Mouse (Mus musculus): Measurements from ENCODE around the gene Bpifb5. TPM values are rescaled to one million over a fixed set of nuclear protein-coding genes. Genes with fewer than 3 reads are reported as not detected.
"Not testable (repeated sequence)": the region's sequence is repeated elsewhere in the genome, so short reads cannot be mapped to it uniquely, and the experiment has no call there.

Gene Bpifb5
- total RNA-seq, 2 experiments from 2014 or later: not detected

DNA sequence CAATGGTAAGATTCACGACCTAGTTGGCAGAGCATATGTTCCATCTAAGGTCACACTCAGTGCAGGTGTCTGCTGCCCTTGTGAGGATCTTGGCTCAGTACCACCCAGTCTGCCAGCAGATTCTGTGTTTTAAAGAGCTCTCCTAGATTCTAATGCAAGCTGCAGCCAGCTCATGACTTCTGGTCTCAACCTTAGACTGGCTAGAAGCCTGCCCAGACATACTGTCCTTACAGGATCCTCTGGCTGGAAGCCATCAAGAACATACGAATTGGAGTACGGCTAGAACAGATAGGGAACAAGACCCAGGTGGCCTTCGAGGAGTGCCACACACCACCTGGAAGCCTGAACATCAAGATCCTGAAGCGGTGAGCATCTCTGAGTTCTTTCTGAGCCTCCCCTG is 4.3 kb downstream of the Bpifb5 start:
- DNase-seq (ENCODE audit: low spot score in 2 of 2): no peak
- intact Hi-C loops (cut with DNase I): no loop called here

GRCm38 (mm10) chr2:154233426-154233825 is 9.9 kb downstream of the Bpifb5 start:
- intact Hi-C loops (cut with DNase I): no loop called here
- no peak for DNase-seq (ENCODE audit: low spot score in 2 of 2)

- intact Hi-C loops (cut with DNase I): no loop called here
- DNase-seq (ENCODE audit: low spot score in 2 of 2): no peak
These were observed 17.2 kb downstream of the Bpifb5 start for GRCm38 (mm10) chr2:154240771-154241170.

- DNase-seq (ENCODE audit: low spot score in 2 of 2); intact Hi-C loops (cut with DNase I): not testable (repeated sequence)
These were observed 19.2 kb downstream of the Bpifb5 start for GRCm38 (mm10) chr2:154242726-154243125.

DNA sequence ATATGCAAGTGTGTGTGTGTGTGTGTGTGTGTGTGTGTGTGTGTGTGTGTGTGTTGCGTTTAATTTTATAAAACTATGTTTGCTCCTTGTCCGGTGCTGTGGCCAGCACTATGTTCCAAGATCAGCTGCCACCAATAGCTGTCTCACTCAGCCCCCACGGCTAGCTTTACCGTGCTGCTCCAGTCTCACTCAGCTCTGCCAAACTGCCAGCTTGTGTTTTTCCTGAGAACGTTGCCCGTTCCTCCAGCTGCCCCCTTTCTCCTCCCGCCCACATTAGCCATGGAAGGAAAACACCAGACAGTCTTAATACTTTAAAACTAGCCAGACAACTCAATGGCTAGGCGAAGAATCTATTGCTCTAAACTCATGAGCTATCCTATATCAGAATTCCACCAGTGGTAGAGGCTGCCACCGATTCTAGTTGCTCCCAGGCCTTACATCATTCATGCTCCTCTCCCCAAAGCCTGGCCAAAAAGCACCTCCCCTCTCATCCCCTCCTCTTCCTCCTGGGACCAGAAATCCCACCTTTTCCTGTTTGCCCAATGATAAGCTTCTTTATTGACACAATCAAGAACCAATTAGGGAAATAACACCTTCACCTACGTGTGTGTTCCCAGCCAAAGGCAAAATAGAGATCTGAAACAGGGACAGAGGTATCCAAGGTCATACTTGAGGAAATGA is 20.0 kb downstream of the Bpifb5 start:
- DNase-seq (ENCODE audit: low spot score in 2 of 2): peak; percentile 58 to 65
- intact Hi-C loops (cut with DNase I): no loop called here

- intact Hi-C loops (cut with DNase I): no loop called here
- no peak for DNase-seq (ENCODE audit: low spot score in 2 of 2)
These were observed 21.8 kb downstream of the Bpifb5 start for GRCm38 (mm10) chr2:154245322-154245721.

GRCm38 (mm10) chr2:154255254-154255653 is 31.7 kb downstream of the Bpifb5 start:
- intact Hi-C loops (cut with DNase I); DNase-seq (ENCODE audit: low spot score in 2 of 2): not testable (repeated sequence)

- no peak for DNase-seq (ENCODE audit: low spot score in 2 of 2)
- intact Hi-C loops (cut with DNase I): no loop called here
These were observed 32.2 kb downstream of the Bpifb5 start for GRCm38 (mm10) chr2:154255770-154256169.

- DNase-seq (ENCODE audit: low spot score in 2 of 2): not testable (repeated sequence)
These were observed 34.0 kb downstream of the Bpifb5 start, which contains the start of gene Bpifb9a for GRCm38 (mm10) chr2:154257554-154257953. Bpifb9a (plus strand) TSS chr2:154257854.

GRCm38 (mm10) chr2:154264397-154264796 is 40.9 kb downstream of the Bpifb5 start:
- not testable (repeated sequence) for DNase-seq (ENCODE audit: low spot score in 2 of 2)

More at GRCm38 (mm10) chr2:154257554-154257953, 34.0 kb downstream of the Bpifb5 start, which contains the start of gene Bpifb9a:
- intact Hi-C loops (cut with DNase I): not testable (repeated sequence)

More at GRCm38 (mm10) chr2:154264397-154264796, 40.9 kb downstream of the Bpifb5 start:
- intact Hi-C loops (cut with DNase I): not testable (repeated sequence)

Other genes starting within 250 kb of the Bpifb5 start
- gene Bpifa6, start 248.8 kb upstream of the Bpifb5 start, total RNA-seq (2021): not detected
- gene Bpifa2, start 215.5 kb upstream of the Bpifb5 start, total RNA-seq (2021): not detected
- not detected for gene Bpifa3, start 93.4 kb upstream of the Bpifb5 start, total RNA-seq (2021)
- gene Bpifa1, start 80.9 kb upstream of the Bpifb5 start, total RNA-seq (2021): not detected
- not detected for gene Bpifa5, start 61.1 kb upstream of the Bpifb5 start, total RNA-seq (2021)
- gene Bpifb1, start 32.9 kb upstream of the Bpifb5 start, total RNA-seq (2021): under 1 TPM; 0.27 to 0.37 TPM
- not detected for gene Bpifb9a, start 34.1 kb downstream of the Bpifb5 start, total RNA-seq (2021)
- not detected for gene Bpifb9b, start 83.5 kb downstream of the Bpifb5 start, total RNA-seq (2021)
- 10 to 100 TPM; 11.8 to 13.5 TPM for gene Cdk5rap1, start 149.3 kb downstream of the Bpifb5 start, total RNA-seq (2021)
- gene Snta1, start 184.4 kb downstream of the Bpifb5 start, total RNA-seq (2021): 10 to 100 TPM; 31.4 to 31.9 TPM
- gene Cbfa2t2, start 212.7 kb downstream of the Bpifb5 start, total RNA-seq (2021): 10 to 100 TPM; 40.5 to 52.0 TPM